ENCODE assay signal across 8 mouse cellular contexts in the genomic region with DNA sequence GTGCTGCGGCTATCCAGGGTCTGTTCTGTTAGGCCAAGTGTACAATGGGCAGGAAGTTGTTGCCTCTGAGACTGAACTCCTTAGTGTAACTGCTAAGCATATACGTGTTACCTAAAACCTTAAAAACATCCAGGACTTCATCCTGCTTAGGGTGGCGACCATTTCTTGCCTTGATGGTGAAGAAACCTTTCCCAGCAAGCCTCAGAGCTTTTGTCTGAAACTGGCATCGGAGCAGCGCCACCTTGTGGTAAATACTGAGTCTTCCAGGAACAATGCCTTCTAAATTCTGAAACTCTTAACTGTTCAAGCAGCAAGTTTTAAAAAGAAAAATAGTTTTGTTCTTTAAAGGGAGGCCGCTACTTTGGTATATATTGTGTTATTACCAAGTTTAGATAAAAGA.
DNase-seq lines count a peak whose midpoint lies in the region; ATAC-seq and TF ChIP-seq lines count a peak whose summit lies in the region.

No protein-coding gene starts in this region.

- no peak overlapping the region for H3K4me3 ChIP-seq in thymus, adult 2 months (ENCODE audit: control insufficient read depth, insufficient read depth, low read length)
- H3K4me3 ChIP-seq in limb, embryonic 12.5 days (replicated peaks), result no peak overlapping the region
- no peak overlapping the region for H3K4me3 ChIP-seq in neural tube, embryonic 14.5 days (ENCODE audit: low read depth, low read length)

- TF ChIP-seq CTCF in thymus, adult 2 months (IDR thresholded peaks at IDR 0.05; ENCODE audit: borderline replicate concordance, control insufficient read depth, extremely low read depth, insufficient read depth, low read length, poor library complexity), result no peak

- DNase-seq in thymus, adult 2 months, result peak; percentile 46
- no peak for DNase-seq in thymus, adult 18-20 months
- DNase-seq in adrenal gland, adult 18-20 months (ENCODE audit: low spot score in 2 of 2), result peak; percentile 51 to 54
- DNase-seq in embryo, embryonic 11 days, result peak; percentile 81

- no peak overlapping the region for H3K27ac ChIP-seq in thymus, adult 2 months (ENCODE audit: control insufficient read depth, insufficient read depth, low read length)
- H3K27ac ChIP-seq in limb, embryonic 12.5 days, result peak overlapping the region; percentile 35; the same call in 1 of the 2 replicates
- H3K27ac ChIP-seq in neural tube, embryonic 14.5 days (ENCODE audit: low read depth, low read length), result no peak overlapping the region

- TF ChIP-seq POLR2A in thymus, adult 2 months (IDR thresholded peaks at IDR 0.05; ENCODE audit: control insufficient read depth, extremely low read depth, insufficient read depth, low read length, poor library complexity), result no peak

- H3K9ac ChIP-seq in limb, embryonic 12.5 days (replicated peaks), result no peak overlapping the region
- no peak overlapping the region for H3K9ac ChIP-seq in neural tube, embryonic 14.5 days (replicated peaks; ENCODE audit: low read depth, low read length)

- 44% methylated on average over 6 of the region's 6 CpGs for WGBS in thymus, adult 2 months
- WGBS in limb, embryonic 12.5 days, result 36% methylated on average over 6 of the region's 6 CpGs
- WGBS in neural tube, embryonic 14.5 days, result 34% methylated on average over 6 of the region's 6 CpGs

- peaks cover 15% of the 10 kb centered on the region for H3K4me1 ChIP-seq in thymus, adult 2 months (replicated peaks; ENCODE audit: control insufficient read depth, insufficient read depth, low read length)
- H3K4me1 ChIP-seq in limb, embryonic 12.5 days (replicated peaks), result peaks cover 52% of the 10 kb centered on the region
- H3K4me1 ChIP-seq in neural tube, embryonic 14.5 days (ENCODE audit: control insufficient read depth, insufficient read depth, low read length), result no peaks in the 10 kb centered on the region

- no peaks in the 10 kb centered on the region for H3K36me3 ChIP-seq in thymus, adult 2 months (ENCODE audit: control insufficient read depth, insufficient read depth, low read length)
- H3K36me3 ChIP-seq in limb, embryonic 12.5 days, result no peaks in the 10 kb centered on the region
- H3K36me3 ChIP-seq in neural tube, embryonic 14.5 days (ENCODE audit: control insufficient read depth, insufficient read depth, low read length), result no peaks in the 10 kb centered on the region

- H3K27me3 ChIP-seq in thymus, adult 2 months (ENCODE audit: control insufficient read depth, insufficient read depth, low read length), result no peaks in the 10 kb centered on the region
- no peaks in the 10 kb centered on the region for H3K27me3 ChIP-seq in limb, embryonic 12.5 days
- no peaks in the 10 kb centered on the region for H3K27me3 ChIP-seq in neural tube, embryonic 14.5 days (ENCODE audit: control insufficient read depth, insufficient read depth, low read length)

- ATAC-seq in hematopoietic stem cell, adult 5-6 weeks (replicated peaks in 1 of 2; ENCODE audit: insufficient read depth in 1 of 2, low FRiP score in 2 of 2, low TSS enrichment in 1 of 2, low read depth in 1 of 2, poor library complexity in 2 of 2, severe bottlenecking in 2 of 2), result peak; percentile 17 to 43; a peak in 3 of 4 replicates
- no peak for ATAC-seq in limb, embryonic 12.5 days (ENCODE audit: insufficient number of reproducible peaks, insufficient read depth, low FRiP score, low TSS enrichment, low read depth)
- peak; percentile 59; the same call in 1 of the 2 replicates for ATAC-seq in neural tube, embryonic 14.5 days (ENCODE audit: low read depth)
- ATAC-seq in erythroid progenitor cell, adult 5-6 weeks (replicated peaks; ENCODE audit: low FRiP score, poor library complexity, severe bottlenecking), result no peak

- H3K4me2 ChIP-seq in limb, embryonic 12.5 days, result no peak overlapping the region
- no peak overlapping the region for H3K4me2 ChIP-seq in neural tube, embryonic 14.5 days (ENCODE audit: low read depth, low read length)

- no peaks in the 10 kb centered on the region for H3K9me3 ChIP-seq in limb, embryonic 12.5 days
- no peaks in the 10 kb centered on the region for H3K9me3 ChIP-seq in neural tube, embryonic 14.5 days (ENCODE audit: control insufficient read depth, low read length)

Comparison
In these comparisons a context has a peak if more than half of its experiments do, and no peak if none do; other contexts are left out.
1. DNase-seq: peak in thymus, adult 2 months (single experiment), adrenal gland, adult 18-20 months (2 of 2) and embryo, embryonic 11 days (single experiment); none in thymus, adult 18-20 months (0 of 2).
2. ATAC-seq: peak in hematopoietic stem cell, adult 5-6 weeks (2 of 2) and neural tube, embryonic 14.5 days (single experiment); none in limb, embryonic 12.5 days (single experiment) and erythroid progenitor cell, adult 5-6 weeks (single experiment).